Mouse (Mus musculus) thymus, adult 2 months (tissue): Measurements from ENCODE around the gene Atp23.

Source experiments
- CTCF ChIP-seq: fragments of 200-500 bp; IDR thresholded peaks from 2 replicates; pipeline ENCODE4 v1.5.1; 2012; ENCODE audit warnings: mild to moderate bottlenecking, control low read depth, low read length, moderate library complexity, borderline replicate concordance; ENCODE audit not compliant: control insufficient read depth, poor library complexity, insufficient read depth; ENCODE audit errors: extremely low read depth
- POLR2A ChIP-seq: fragments of 200-500 bp; IDR thresholded peaks from 2 replicates; pipeline ENCODE4 v1.6.1; 2012; ENCODE audit warnings: mild to moderate bottlenecking, low read length, control low read depth, moderate library complexity; ENCODE audit not compliant: control insufficient read depth, poor library complexity, insufficient read depth; ENCODE audit errors: extremely low read depth

GRCm38 (mm10) chr10:126930270-126931121 is 29.3 kb upstream of the Atp23 start:
- TF ChIP-seq CTCF = no peak
- no peak for TF ChIP-seq POLR2A
